Mouse (Mus musculus): ENCODE measurements around the gene Crybg3.

DNA sequence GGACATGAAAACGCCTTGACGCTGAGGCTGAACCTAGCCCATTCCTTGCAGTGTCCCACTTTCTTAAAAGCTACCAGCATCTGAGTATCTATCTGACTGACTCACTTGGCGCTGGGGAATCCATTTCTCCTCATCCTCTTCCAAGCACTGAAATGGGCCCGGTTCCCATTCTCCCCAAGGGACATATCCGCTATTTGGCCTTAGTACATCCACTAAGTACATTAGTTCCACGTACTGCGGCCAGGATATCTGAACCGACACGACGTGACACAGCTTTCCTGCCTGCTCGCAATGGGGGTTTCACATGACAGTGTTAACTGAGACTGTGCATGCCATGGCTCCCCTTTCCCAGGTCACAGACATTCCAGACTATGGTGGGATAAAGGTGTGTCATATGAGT lies 66.4 kb downstream of the Crybg3 start:
- TF ChIP-seq CTCF (IDR thresholded peaks at IDR 0.05; ENCODE audit: borderline replicate concordance, insufficient read depth, low read depth, low read length) (no peak), POLR2A (IDR thresholded peaks at IDR 0.05; ENCODE audit: borderline replicate concordance, insufficient read depth, low read length) (no peak)

Data from cerebellum, adult 2 months (tissue).